Mouse (Mus musculus) kidney, postnatal 36 days (tissue): Measurements from ENCODE around the gene Gorasp2.

Experiments
- DNase-seq, 2 experiments: peaks; one replicate each; pipeline ENCODE4 v3.0.0; 2021 to 2022; ENCODE audit warnings: mixed read lengths in 2 of 2

Gorasp2 gene

GRCm38 (mm10) chr2:70742588-70742987 lies 81.2 kb downstream of the Gorasp2 start:
- DNase-seq: no peak

GRCm38 (mm10) chr2:70751655-70752054 lies 90.3 kb downstream of the Gorasp2 start:
- no peak for DNase-seq

- no peak for DNase-seq
These were observed 90.8 kb downstream of the Gorasp2 start for GRCm38 (mm10) chr2:70752149-70752548.
